Mouse (Mus musculus) CH12.LX (cell line): Measurements from ENCODE around the gene Ugt1a8. TPM values are rescaled to one million over a fixed set of nuclear protein-coding genes. Genes with fewer than 3 reads are reported as not detected.

Experiments used
- DNase-seq: peaks from one replicate; pipeline ENCODE4 v3.0.0-alpha.2; 2013; ENCODE audit errors: extremely low read depth
- H3K27ac ChIP-seq: 2 replicates; pipeline ENCODE4 v1.5.1; 2012; ENCODE audit warnings: low read depth, mild to moderate bottlenecking, control low read depth, moderate library complexity; ENCODE audit not compliant: insufficient read depth
- H3K27me3 ChIP-seq: replicated peaks from 2 replicates; pipeline ENCODE3; 2012; ENCODE audit warnings: inconsistent platforms
- H3K36me3 ChIP-seq, 2 experiments: replicated peaks in 1 of 2; 2 replicates each; pipeline versions ENCODE3 to v1.6.1; 2012; ENCODE audit warnings: inconsistent platforms in 1 of 2, low read length in 1 of 2, mild to moderate bottlenecking in 1 of 2, mixed read lengths in 1 of 2, moderate library complexity in 1 of 2; ENCODE audit not compliant: control insufficient read depth in 1 of 2, insufficient read depth in 1 of 2
- H3K4me1 ChIP-seq, 2 experiments: 2 replicates each; pipeline ENCODE4 v1.6.1; 2012; ENCODE audit warnings: inconsistent platforms in 1 of 2, moderate library complexity in 1 of 2; ENCODE audit not compliant: insufficient read depth in 2 of 2, control insufficient read depth in 1 of 2
- H3K4me2 ChIP-seq: 2 replicates; pipeline ENCODE4 v1.6.1; 2012; ENCODE audit warnings: low read depth, mild to moderate bottlenecking, control low read depth; ENCODE audit not compliant: poor library complexity, insufficient read depth, severe bottlenecking
- H3K4me3 ChIP-seq, 3 experiments: fragments of 150-350 bp in 1 of 3; sonication (generic) in 1 of 3; replicated peaks in 1 of 3; 2 replicates each; pipeline versions ENCODE3 to v1.5.1; 2011 to 2012; ENCODE audit warnings: low read depth in 2 of 3, low read length in 2 of 3, mild to moderate bottlenecking in 2 of 3, moderate library complexity in 2 of 3, control low read depth in 1 of 3, improper control_type of control experiment in 1 of 3, inconsistent platforms in 1 of 3, mixed read lengths in 1 of 3; ENCODE audit not compliant: poor library complexity in 1 of 3
- H3K79me2 ChIP-seq: replicated peaks from 2 replicates; pipeline ENCODE4 v1.6.1; 2012; ENCODE audit warnings: mild to moderate bottlenecking, moderate library complexity; ENCODE audit not compliant: control insufficient read depth, poor library complexity, insufficient read depth, severe bottlenecking; ENCODE audit errors: extremely low read depth
- H3K9ac ChIP-seq: 2 replicates; pipeline ENCODE4 v1.6.1; 2012; ENCODE audit warnings: low read depth, mild to moderate bottlenecking, control low read depth, moderate library complexity; ENCODE audit not compliant: insufficient read depth
- H3K9me3 ChIP-seq: replicated peaks from 2 replicates; pipeline ENCODE3; 2012; ENCODE audit warnings: low read length, inconsistent platforms, mixed read lengths
- CHD1 ChIP-seq: IDR thresholded peaks from 2 replicates; pipeline ENCODE4 v1.6.1; 2012; ENCODE audit warnings: low read depth, low read length, improper control_type of control experiment, inconsistent platforms
- CTCF ChIP-seq, 2 experiments: IDR thresholded peaks in 1 of 2; conservative IDR thresholded peaks in 1 of 2; 2 replicates each; pipeline ENCODE4 v1.5.1; 2011 to 2012; ENCODE audit warnings: low read depth in 2 of 2, low read length in 2 of 2, improper control_type of control experiment in 1 of 2, inconsistent platforms in 1 of 2, mild to moderate bottlenecking in 1 of 2, moderate library complexity in 1 of 2
- ELF1 ChIP-seq: IDR thresholded peaks from 2 replicates; pipeline ENCODE4 v1.6.1; 2014; ENCODE audit warnings: low read depth, mild to moderate bottlenecking, inconsistent platforms, low read length, improper control_type of control experiment
- ETS1 ChIP-seq: conservative IDR thresholded peaks from 2 replicates; pipeline ENCODE4 v1.6.1; 2012; ENCODE audit warnings: low read depth, mild to moderate bottlenecking, inconsistent platforms, low read length, improper control_type of control experiment, moderate library complexity
- GABPA ChIP-seq: IDR thresholded peaks from 2 replicates; pipeline ENCODE4 v1.6.1; 2012; ENCODE audit warnings: low read depth, low read length, improper control_type of control experiment, inconsistent platforms; ENCODE audit not compliant: insufficient replicate concordance
- HCFC1 ChIP-seq: IDR thresholded peaks from 2 replicates; pipeline ENCODE4 v1.6.1; 2012; ENCODE audit warnings: low read depth, mild to moderate bottlenecking, inconsistent platforms, low read length, improper control_type of control experiment
- JUN ChIP-seq: IDR thresholded peaks from 2 replicates; pipeline ENCODE4 v1.6.1; 2011; ENCODE audit warnings: low read depth, mild to moderate bottlenecking, low read length, improper control_type of control experiment, moderate library complexity; ENCODE audit not compliant: insufficient read depth
- MAX ChIP-seq: IDR thresholded peaks from 2 replicates; pipeline ENCODE4 v1.6.1; 2011; ENCODE audit warnings: low read length, improper control_type of control experiment
- NELFE ChIP-seq: IDR thresholded peaks from 2 replicates; pipeline ENCODE4 v1.6.1; 2011; ENCODE audit warnings: low read depth, low read length, improper control_type of control experiment
- NRF1 ChIP-seq: IDR thresholded peaks from 2 replicates; pipeline ENCODE4 v1.6.1; 2014; ENCODE audit warnings: low read depth, mild to moderate bottlenecking, inconsistent platforms, low read length, improper control_type of control experiment, moderate library complexity
- RCOR1 ChIP-seq: conservative IDR thresholded peaks from 2 replicates; pipeline ENCODE4 v1.6.1; 2012; ENCODE audit warnings: low read depth, mild to moderate bottlenecking, inconsistent platforms, low read length, improper control_type of control experiment
- SIN3A ChIP-seq: IDR thresholded peaks from 2 replicates; pipeline ENCODE4 v1.6.1; 2012; ENCODE audit warnings: low read length, improper control_type of control experiment, inconsistent platforms
- TBP ChIP-seq: conservative IDR thresholded peaks from 2 replicates; pipeline ENCODE4 v1.6.1; 2011; ENCODE audit warnings: low read depth, low read length, improper control_type of control experiment
- TCF12 ChIP-seq: IDR thresholded peaks from 2 replicates; pipeline ENCODE4 v1.6.1; 2014; ENCODE audit warnings: low read depth, mild to moderate bottlenecking, inconsistent platforms, low read length, improper control_type of control experiment
- USF2 ChIP-seq: conservative IDR thresholded peaks from 2 replicates; pipeline ENCODE4 v1.6.1; 2011; ENCODE audit warnings: low read depth, low read length, improper control_type of control experiment
- ZNF384 ChIP-seq: IDR thresholded peaks from 2 replicates; pipeline ENCODE4 v1.6.1; 2012; ENCODE audit warnings: low read depth, low read length, improper control_type of control experiment, inconsistent platforms
- dilution Hi-C: fragments of 300-500 bp; cut with MboI; formaldehyde crosslinking; loops from 2 replicates; pipeline ENCODE4 v1.14.3; 2020; ENCODE audit warnings: low sequenced_read_pairs; ENCODE audit not compliant: extremely low pct_unique_long_range_greater_than_20kb, extremely low pct_ligation_motif_present
- in situ Hi-C: fragments of 300-500 bp; cut with MboI; formaldehyde crosslinking; loops from 3 replicates; pipeline ENCODE4 v1.14.3; 2019; ENCODE audit warnings: low sequenced_read_pairs, low pct_ligation_motif_present, low pct_unique_long_range_greater_than_20kb, mixed read lengths
- polyA plus RNA-seq: library from polyadenylated mRNA; unstranded; fragments of >175 nt; gene quantifications from 2 replicates; pipeline ENCODE4 v1.2.1, GENCODE M21; 2012; ENCODE audit warnings: low read depth; ENCODE audit not compliant: insufficient read length
- total RNA-seq, 2 experiments: library from RNA; depleted of rRNA; stranded (reverse); fragments of 300-350 nt in 1 of 2; fragments of >200 nt in 1 of 2; gene quantifications; 2 replicates each; pipeline ENCODE4 v1.2.3; 2012 to 2014

The Ugt1a8 gene
- total and polyA plus RNA-seq, 3 experiments, result not detected

- TF ChIP-seq NELFE (no peak), ZNF384 (no peak), JUN (no peak), CHD1 (no peak), RCOR1 (no peak), ELF1 (no peak), GABPA (no peak)
- Histone ChIP-seq H3K4me3 (no peak overlapping the region), H3K9ac (no peak overlapping the region), H3K4me1 (peaks cover 2 to 25% of the 10 kb centered on the region in 2 experiments; a peak in 3 of 4 replicates), H3K27ac (no peak overlapping the region), H3K4me2 (no peak overlapping the region), H3K27me3 (no peaks in the 10 kb centered on the region), H3K9me3 (peaks cover 14% of the 10 kb centered on the region), H3K79me2 (no peaks in the 10 kb centered on the region), H3K36me3 (peaks cover 65 to 95% of the 10 kb centered on the region in 2 experiments)
- in situ Hi-C loops (no loop called here), dilution Hi-C loops (no loop called here)
- DNase-seq, result no peak
These were observed 176.7 kb downstream of the Ugt1a8 start for GRCm38 (mm10) chr1:88264237-88264868.

- H3K4me1 ChIP-seq, result peaks cover 2 to 20% of the 10 kb centered on the region in 2 experiments; a peak in 3 of 4 replicates
These were observed 177.2 kb downstream of the Ugt1a8 start for GRCm38 (mm10) chr1:88264869-88265240.

DNA sequence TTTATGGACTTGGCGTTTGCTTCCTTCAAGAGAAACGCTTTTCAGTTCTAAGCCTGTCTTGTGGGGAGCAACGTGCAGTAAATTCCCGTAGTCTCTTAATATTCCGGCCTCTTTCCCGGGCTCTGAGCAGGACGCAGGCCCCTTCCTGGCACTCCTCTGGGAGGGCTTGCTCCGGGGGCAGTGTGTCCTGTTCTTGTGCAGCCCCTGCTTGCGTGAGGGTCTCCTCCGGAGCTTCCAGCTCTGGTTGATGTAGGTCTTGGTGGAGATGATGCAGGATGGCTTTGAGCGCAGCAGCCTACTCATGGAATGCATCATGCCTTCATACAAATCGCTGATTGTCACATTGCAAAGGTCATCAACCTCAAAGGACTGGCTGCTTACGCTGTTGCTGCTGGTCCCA is 178.5 kb downstream of the Ugt1a8 start:
- DNase-seq, result no peak
- Histone ChIP-seq H3K4me3 (no peak overlapping the region), H3K9me3 (peaks cover 12% of the 10 kb centered on the region), H3K4me2 (no peak overlapping the region), H3K36me3 (peaks cover 71 to 90% of the 10 kb centered on the region in 2 experiments), H3K9ac (no peak overlapping the region), H3K27ac (no peak overlapping the region), H3K79me2 (no peaks in the 10 kb centered on the region), H3K4me1 (peaks cover 0 to 8% of the 10 kb centered on the region in 2 experiments; a peak in 2 of 4 replicates), H3K27me3 (no peaks in the 10 kb centered on the region)
- TF ChIP-seq TBP, result no peak
- no peak for TF ChIP-seq SIN3A
- no peak for TF ChIP-seq NRF1
- no peak for TF ChIP-seq MAX
- TF ChIP-seq HCFC1, result no peak
- TF ChIP-seq ETS1, result no peak
- TF ChIP-seq USF2, result no peak
- no peak for TF ChIP-seq CTCF (conservative IDR thresholded peaks at IDR 0.05 in 1 of 2, IDR thresholded peaks at IDR 0.05 in 1 of 2; ENCODE audit: low read depth in 2 of 2, low read length in 2 of 2)
- in situ Hi-C loops, result no loop called here
- dilution Hi-C loops, result no loop called here

More at GRCm38 (mm10) chr1:88264869-88265240, 177.2 kb downstream of the Ugt1a8 start:
- TF ChIP-seq TCF12, result no peak
- Histone ChIP-seq H3K27me3 (no peaks in the 10 kb centered on the region), H3K9me3 (peaks cover 13% of the 10 kb centered on the region), H3K79me2 (no peaks in the 10 kb centered on the region), H3K4me3 (no peak overlapping the region), H3K27ac (no peak overlapping the region), H3K4me2 (no peak overlapping the region), H3K9ac (no peak overlapping the region), H3K36me3 (peaks cover 70 to 95% of the 10 kb centered on the region in 2 experiments)
- no peak for DNase-seq
- dilution Hi-C loops, result no loop called here
- in situ Hi-C loops, result no loop called here
